Mouse (Mus musculus) CD4-positive, CD25-positive, alpha-beta regulatory T cell, adult 4 months (primary cell): ENCODE results near the gene Map4k4. TPM values are rescaled to one million over a fixed set of nuclear protein-coding genes. Genes with fewer than 3 reads are reported as not detected.
A peak's percentile ranks its signal among the peaks of the same experiment; 100 is the strongest.

Experiments used
- ATAC-seq: one replicate; pipeline ENCODE4 v1.8.0; 2017
- polyA plus RNA-seq, 2 experiments: library from polyadenylated mRNA; unstranded; fragments of 100-300 nt; shearing (Covaris generic); gene quantifications; one replicate each; pipeline ENCODE4 v1.2.1; 2017

Gene Map4k4
- polyA plus RNA-seq, 2 experiments from 2014 or later, result 29.5 to 30.3 TPM

DNA sequence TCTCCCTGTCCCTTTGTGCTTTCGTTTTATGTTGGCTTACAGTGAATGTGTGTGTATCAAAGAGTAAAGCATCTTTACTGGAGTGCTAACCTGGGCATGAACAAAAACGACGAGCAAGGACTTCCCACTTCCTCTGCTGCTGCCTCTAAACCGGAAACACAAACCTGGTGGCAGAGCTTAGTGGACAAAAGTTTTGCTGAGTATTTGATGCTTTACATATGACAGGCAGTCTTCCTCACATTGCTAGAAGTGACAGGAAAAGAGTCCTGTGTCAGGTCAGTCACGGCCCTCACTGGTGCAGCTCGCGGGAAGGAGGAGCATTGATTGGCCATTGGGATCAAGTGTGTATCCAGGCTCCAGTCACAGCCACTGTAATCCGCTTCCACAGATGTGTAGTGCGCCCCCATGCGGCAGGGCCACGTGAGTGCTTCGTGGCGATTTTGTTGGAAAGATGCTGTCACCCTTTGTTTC, 35.7 kb downstream of the Map4k4 start:
- ATAC-seq, result peak; percentile 88

DNA sequence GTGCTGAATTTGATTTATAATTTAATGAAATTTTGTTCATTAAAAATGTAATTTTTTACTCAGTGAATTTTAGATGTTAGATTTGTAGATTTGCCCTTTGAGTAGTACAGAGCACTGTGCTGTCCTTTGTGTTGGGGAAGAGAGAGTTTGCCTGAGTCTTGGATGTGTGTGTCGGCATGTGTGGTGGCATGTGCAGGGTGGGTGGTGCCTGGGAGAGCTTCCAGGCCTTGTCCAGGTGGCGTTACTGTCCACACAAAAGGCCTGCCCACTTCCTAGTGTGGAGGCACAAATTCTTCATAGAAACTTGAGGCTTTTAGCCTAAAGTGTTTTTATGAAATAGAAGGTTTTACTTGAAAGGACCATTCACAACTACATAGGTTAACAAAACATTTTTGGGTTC, 36.2 kb downstream of the Map4k4 start:
- no peak for ATAC-seq

DNA sequence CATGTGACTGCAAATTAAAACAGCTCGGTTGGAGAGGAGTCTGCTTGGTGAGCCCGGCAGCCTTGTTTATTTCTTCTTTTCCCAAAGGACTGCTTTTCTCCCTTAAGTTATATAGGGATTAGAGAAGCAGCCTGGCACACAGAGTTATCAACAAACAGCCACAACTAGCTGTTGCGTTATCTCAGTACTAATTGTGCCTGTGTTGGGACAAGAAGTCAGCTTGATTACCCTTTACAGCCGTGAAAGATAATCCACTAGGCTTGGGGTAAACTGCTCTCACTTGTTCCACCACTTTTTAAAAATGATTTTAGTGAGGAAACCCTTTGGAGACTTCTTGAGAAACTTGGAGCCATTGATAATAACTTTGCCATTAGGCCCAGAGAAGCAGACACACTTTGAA, 36.9 kb downstream of the Map4k4 start:
- no peak for ATAC-seq

DNA sequence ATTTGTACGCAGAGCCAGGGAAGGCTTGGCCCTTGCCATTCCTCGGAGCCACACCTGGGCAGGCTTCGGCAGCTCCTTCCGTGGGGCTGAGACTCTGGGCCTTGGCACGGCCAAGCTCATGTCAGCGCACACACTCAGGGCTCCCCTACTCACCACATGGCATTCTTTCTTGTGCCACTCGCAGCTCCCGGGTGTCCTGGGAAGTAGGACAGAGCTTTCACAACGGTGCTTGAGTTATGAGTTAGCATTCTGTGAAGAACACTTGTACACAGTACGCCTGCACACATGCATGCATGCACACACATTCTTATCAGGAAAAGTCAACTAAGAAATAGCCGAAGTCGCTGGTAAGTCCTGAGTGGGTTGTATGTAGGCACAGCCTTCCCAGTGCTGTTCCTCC, 38.7 kb downstream of the Map4k4 start:
- no peak for ATAC-seq

DNA sequence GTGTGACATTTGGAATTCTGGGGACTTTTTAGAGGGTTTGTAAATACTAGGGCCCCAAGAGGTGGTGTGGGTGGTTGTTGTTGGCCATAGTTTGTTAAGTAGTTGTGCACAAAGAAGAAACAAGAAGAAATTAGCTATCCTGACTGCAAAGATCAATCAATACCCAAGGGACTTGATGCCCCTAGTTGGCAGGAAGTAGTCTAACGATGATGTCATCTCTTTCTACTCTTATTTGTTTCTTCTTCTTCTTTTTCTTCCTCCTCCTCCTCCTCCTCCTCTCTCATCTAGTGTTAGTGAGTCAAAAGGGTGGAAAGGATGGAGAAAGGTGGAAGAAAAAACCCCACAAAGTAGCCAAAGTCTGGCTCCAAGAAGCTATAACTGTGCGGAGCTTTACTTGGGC, 39.6 kb downstream of the Map4k4 start:
- no peak for ATAC-seq

DNA sequence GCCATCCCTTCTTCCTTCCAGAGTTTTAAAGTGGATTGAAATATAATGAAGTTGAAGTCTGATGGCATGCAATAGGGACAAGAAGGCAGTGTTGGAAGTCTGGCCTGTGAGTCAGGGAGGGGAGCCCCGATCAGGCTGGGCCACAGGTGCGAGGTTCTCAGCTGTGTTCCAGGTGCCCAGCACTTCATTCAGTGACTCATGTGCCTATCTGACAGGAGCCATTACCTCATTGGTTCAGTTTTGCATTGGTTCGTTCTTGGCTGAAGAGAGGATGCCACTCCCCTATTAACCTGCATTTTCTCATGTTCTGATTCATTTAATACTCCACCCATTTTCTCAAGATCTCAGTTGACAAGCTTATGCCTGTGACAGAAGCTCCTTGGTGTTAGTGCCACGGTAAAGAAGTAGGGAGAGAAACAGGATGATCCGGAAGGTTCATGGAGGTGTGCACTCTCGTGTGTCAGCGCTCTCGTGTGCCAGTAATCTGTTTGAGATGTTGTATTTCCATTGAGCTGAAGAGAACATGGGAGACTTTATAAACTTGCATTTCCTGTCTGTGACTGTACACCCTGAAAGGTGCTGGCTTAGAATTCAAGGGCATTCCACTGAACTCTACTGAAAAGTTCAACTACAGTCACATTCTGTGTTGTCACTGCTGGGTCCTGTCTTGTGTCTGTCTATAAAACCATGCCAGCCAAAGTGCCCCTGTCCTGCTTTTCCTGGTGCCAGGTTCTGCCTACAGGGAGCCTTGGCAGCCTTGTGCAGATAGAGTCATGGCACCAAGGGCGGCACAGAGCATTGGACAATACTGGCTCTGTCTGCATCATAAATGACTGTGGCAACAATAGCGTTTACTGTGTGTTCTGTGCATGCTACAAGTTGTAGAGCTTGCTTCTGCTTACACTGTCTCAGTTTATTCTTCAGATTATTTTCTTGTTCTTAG, 40.8 kb downstream of the Map4k4 start:
- ATAC-seq, result peak; percentile 59

DNA sequence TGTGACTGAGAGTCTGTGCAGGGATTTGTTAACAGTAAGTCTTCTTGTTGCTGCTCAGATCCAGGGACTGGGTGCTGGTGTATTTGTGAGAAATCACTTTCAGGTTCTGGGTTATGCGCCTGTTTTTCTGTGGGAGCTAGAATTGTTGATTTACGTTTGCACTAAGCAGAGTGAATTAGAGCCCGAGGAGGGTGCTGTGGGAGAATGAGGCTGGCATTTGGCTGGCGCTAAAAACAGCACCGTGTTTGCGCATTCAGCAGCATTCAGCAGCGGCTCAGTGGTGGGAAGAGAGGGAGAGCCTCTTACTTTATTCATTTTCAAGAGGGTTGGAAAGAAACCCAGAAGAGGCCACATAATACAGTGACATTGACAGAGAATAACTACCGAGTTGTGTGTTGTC, 42.2 kb downstream of the Map4k4 start:
- ATAC-seq, result no peak

DNA sequence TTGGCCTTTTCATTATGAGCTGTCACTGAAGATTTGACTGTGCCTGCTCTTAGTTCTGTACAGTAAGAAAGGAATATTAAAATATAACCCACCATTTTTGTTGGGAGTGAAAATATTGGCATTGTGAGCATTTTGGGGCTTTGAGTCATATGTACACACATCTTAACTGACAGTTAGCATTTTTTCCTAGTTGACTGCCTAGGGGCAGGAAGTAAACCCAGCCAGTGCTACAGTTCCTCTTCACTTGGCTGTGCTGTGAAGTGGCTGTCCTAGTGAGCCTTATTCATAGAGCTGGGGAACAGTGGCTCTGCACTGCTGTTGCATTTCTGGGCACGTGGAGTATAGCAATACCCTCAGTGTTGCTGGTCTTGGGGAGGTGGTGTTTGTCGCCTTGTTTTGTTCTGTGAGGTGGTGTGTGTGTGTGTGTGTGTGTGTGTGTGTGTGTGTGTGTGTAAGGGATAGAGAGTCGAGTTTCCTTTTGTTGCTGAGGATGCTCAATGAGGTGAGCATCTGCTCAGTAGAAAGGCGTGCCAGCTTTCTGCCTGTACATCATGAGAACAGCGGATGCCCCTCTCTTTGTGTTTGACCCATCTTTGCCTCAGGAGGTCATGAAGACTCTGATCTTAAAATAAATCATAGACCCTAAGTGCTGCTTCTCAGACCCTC, 43.7 kb downstream of the Map4k4 start:
- peak; percentile 45 for ATAC-seq

DNA sequence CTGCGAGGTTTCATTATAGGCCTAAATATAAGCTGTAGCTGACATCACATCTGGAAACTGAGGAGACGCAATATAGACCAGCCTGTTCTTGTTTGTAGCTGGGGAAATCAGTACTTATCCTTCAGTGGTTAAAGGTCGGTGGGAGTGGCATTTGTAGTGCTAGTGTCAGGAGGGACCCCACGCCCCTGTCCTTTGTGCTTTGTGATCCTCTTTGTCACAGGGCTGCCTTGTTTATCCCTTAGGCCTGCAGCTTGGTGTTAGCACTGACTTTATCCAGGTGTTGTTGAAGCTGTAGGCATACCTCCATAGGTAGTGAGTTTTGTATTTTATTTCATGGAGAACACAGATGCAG, 44.2 kb downstream of the Map4k4 start:
- ATAC-seq, result no peak

DNA sequence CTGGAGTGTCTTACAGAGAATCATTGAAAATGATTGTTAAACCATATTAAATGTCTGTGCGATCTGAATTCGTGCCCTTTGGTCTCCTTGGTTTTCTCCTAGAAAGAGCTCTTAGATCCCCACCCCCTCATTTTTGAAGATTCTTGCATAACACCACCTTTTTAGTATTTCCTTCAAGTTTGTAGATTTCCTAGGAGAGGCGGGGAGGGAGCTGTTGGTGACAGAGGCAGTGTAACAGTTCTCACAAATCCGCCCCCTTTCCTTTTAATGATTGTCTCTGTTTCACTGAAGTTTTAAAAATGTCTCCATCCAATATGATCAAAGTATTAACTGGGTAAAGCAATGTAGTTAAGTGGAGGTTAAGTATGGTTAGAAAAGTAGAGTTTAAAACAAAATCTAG, 45.7 kb downstream of the Map4k4 start:
- no peak for ATAC-seq

DNA sequence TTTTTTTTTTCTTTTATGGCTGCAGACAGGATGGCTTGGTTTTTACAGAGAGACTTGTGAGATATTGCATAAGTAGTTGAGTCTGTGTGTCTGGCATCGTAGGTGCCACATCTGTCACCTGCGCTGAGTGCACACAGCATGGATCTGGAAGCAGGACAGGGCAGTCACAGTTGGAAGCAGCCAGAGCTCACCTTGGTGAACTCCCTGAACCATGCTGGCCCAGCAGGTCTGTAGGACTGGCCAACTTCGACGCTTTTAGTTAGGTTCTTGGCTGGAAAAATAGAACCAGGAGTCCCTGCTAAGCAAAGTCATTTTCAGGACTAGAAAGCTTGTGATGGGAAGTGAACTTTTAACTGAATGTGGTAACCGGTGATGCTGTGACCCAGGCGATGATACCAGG, 46.5 kb downstream of the Map4k4 start:
- ATAC-seq, result no peak

DNA sequence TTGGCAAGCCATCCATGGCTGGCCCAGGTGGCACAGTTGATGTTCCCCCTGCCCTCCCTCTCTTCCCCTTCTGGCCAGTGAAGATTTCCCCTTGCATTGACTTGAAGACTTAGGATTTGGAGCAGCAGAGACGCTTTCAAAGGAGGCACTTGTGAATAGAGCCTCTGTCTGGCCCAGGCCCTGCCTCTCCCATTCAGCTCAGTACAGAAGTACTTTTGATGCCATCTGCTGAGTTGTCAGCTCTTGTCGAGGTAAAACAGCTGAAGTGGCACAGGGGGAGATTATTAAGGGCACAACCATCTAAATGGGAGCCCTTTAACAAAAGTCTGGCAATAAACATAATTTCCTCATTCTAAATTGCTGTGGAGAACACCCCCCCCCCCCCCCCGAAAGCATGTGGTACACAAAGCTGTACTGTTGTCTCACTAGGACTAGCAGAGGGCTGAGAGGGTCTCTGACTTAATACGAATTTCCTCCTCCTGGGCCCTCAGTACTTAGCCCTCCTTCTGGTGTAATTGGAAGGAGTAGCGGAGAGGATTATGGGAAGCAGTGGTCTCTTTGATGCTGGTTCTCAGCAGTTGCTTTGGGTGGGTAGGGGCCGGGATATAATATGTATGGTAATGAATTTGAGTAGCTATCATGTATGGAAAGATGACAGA, 47.1 kb downstream of the Map4k4 start:
- ATAC-seq, result no peak

DNA sequence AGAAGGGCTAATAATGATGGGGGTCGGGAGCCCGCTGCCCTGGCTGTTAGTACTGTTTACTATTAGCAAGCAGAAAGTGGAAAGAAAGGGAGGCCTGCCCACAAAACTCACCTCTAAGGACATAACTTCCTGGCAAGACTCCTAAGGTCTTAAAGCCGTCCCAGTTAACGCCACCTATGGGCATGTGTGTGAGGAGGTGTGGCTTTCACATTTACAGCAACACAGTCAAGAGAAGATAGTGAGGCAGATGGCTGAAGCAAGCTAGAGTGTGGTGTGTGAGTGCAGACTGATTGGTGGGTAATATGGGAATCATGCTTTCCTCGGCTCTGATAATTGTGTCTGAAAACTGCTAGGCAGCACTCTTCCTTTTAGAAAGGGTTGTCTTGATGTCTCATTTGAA, 48.5 kb downstream of the Map4k4 start:
- peak; percentile 78 for ATAC-seq

DNA sequence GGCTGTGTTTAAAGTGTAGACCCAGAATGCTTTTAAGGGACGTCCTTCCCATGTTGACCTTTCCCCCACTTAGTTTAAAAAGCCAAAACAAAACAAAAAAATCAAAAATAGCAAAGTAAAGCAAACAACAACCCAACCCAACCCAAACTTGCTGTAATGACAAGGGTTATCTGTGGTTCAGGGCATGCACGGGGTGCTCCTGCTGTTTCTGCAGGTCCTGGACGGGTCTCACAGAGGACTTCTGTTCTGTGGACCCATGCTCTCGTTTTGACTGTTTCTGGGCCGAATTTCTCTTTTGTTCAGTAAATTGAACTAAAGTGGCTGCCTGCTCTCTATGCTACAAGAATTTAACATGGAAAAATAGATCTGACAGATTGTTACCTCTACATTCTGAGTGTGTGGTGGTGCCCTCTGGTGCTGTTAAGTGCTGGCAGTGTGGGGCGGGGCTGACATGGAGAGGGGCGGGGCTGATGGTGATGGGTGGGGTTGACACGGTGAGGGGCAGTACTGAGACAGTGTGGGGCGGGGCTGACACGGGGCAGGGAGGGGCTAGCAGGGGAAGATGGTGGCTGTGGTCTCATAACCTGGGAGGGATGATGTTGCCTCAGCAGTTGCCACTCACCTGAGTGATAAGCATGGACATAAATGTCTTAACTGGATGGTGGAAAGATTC, 49.2 kb downstream of the Map4k4 start:
- ATAC-seq, result peak; percentile 28

DNA sequence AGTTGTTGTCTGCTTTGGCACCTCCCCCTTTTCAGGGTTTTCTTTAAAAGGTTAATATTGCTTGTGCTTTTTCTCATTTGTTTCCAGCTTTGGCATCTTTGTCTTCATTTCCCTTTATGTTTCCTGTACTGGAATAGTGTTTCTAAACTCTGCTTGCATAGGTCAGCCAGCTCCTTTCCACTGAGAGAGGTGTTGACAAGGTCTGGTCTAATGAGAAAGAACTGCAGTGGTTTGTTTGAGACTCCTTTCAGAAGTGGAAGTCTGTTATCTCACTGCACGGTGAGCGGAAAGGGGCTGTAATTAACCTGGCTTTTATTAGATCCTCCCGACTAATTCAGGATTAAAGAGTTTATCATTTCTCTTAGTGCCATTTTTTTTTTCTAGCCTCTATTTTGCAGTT, 49.9 kb downstream of the Map4k4 start:
- no peak for ATAC-seq

DNA sequence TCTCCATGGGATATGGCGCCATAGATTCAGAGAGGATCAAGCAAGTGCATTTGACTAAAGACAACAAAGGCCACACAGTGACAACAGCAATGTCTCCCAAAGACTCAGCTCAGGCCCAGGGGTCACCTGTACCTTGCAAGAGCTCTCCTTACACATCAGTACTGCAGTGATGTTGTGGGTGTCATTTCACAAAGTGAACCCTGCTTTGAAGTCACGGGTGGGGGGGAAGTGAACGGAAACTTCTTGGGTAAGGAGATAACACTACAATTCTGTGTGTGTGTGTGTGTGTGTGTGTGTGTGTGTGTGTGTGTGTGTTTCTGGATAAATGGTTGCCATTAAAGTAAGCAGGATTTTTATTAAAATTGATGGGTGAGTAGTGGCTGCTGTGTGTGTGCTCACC, 53.9 kb downstream of the Map4k4 start:
- ATAC-seq, result peak; percentile 71

DNA sequence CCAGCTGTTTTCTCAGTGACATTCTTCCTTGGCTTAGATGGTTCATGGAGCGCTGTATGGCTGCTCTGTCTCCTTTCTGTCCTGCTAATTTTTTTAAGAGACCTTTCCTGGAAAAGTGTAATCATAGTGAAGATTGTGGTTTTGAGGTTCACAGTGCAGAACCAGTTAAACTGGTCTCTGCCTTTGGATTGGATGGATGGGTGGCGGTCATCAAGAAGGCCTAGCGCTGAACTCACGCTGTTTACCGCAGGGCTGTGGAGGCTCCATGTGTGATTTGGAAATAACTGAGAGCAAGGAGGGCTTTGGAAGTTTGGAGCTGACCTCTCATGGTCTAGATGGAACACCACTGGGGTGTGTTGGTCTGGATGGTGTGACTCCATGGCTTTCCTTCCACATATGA, 56.0 kb downstream of the Map4k4 start:
- no peak for ATAC-seq

DNA sequence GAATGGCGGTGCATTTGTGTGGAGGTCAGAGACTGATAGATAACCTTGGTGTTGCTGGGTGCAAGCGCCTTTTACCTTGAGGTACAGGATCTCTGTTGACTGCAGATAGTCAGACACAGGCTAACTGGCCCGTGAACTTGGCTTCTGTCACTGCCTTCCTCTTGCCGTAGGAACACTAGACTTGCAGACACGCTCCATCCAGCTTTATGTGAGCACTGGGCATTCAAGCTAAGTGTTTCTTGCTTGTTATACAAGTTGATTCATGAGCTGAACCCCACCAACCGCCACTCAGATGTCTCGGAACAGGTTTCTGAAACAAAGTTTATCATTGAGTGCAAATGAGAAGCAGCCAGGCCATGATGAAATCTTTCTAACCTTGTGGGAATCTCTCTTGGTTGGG, 57.3 kb downstream of the Map4k4 start:
- no peak for ATAC-seq

DNA sequence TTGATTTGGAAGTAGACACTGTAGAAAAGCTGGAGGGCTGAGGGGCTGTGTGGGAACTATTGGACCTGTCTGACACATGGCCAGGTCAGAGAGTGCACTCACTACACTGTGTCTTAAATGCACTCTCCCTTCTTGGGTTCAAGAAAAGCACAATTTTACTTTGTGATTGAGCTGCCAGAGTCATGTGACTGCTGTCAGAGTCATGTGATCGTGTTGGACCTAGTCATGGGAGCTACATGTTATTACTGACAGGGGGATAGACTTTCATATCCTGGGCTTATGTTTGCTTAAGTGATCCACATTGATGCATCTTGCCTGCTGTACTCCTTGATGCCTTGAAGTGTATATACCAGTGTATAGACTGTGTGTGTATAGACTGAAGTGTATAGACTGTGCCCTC, 59.9 kb downstream of the Map4k4 start:
- peak; percentile 12 for ATAC-seq

DNA sequence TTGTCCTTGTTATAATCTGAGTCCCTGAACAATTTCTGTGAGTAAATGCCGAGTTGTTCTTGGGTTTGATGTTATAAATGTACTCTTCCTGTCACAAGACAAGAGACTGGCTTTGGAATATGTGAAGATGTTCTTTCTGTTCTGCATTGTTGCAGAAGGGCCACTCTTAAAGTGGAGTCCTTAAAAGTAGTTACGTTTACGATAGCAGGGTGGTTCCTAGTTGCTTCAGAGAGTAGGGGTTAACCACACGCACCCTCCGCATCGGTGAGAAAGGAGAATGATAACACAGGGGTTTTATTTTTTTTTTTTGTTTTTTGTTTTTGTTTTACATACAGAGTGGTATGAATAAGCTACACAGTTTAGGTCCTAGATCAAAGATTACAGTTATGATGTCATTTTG, 60.4 kb downstream of the Map4k4 start:
- ATAC-seq, result peak; percentile 26

DNA sequence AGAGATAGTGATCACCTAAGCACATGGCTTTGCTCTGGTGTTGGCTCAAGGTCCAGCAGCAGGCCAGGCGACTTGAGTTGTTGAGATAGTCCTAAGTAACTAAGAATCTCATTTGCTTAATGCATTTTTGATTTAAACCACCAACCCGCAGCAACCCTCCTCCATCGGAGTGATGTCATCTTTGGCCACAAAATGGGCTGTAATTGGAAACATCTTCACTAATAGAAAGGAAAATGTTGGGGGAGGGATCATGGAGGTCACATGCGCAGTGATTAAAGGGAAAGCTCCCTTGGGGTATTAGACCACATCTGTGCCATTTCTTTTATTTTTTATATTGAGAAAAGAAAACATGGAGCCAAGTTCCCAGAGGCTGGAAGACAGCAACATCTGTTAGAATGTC, 61.6 kb downstream of the Map4k4 start:
- no peak for ATAC-seq

DNA sequence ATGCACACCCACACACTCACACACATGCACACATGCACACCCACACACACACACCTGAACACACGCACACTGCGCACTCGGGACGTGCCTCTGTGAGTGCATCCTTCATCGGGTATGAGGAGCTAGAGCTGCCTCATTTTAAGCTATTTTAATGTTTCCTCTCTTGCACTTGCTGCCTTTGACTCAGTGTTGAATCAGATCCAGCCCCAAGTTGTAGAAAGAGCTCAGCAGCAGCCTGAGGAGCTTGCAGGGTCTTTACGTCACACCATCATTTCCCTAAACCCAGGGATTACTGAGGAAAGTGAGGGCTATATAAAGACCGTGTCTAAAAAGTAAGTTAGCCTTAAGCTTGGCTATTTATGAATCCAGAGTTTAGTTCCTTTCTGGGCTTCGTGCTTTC, 62.1 kb downstream of the Map4k4 start:
- no peak for ATAC-seq

DNA sequence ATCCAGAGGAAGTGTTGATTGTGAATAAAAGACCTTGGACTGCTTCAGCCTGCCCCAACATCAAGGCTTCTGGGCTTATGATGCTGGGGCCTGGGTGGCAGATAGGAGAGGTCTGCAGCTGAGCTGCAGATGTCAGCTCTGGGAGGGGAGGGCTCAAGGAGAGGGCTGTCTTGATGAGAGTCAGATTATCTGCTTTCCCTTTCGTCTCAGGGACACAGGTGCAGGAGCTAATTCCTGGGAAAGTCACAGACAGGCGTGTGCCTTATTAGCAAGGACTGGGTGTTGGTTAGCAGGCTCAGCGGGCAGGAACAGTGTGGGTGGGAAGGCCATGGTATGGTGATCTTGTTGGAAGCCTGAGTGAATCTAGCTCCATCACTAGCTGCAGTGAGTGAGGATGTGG, 63.1 kb downstream of the Map4k4 start:
- no peak for ATAC-seq
